Mouse (Mus musculus) olfactory bulb, adult 2 months (tissue): ENCODE measurements at regions not wholly inside any gene's neighbourhood (a gene's known extent, or its start where the extent isn't known, plus 50 kb on each side); places are given as distances from the start of the nearest gene placed in this dataset.

Source experiments
- H3K27ac ChIP-seq: fragments of 200-500 bp; 2 replicates; pipeline ENCODE4 v1.5.1; 2012; ENCODE audit warnings: low read depth, low read length; ENCODE audit not compliant: insufficient read depth
- H3K4me1 ChIP-seq: fragments of 200-500 bp; 2 replicates; pipeline ENCODE4 v1.6.1; 2012; ENCODE audit warnings: low read length; ENCODE audit not compliant: control insufficient read depth, insufficient read depth
- H3K4me3 ChIP-seq: fragments of 200-500 bp; 2 replicates; pipeline ENCODE4 v1.5.1; 2012; ENCODE audit warnings: mild to moderate bottlenecking, low read depth, low read length, moderate library complexity; ENCODE audit not compliant: insufficient read depth
- CTCF ChIP-seq: fragments of 200-500 bp; IDR thresholded peaks from 2 replicates; pipeline ENCODE4 v1.5.1; 2012; ENCODE audit warnings: low read depth, mild to moderate bottlenecking, low read length, moderate library complexity; ENCODE audit not compliant: insufficient read depth
- POLR2A ChIP-seq: fragments of 200-500 bp; IDR thresholded peaks from 2 replicates; pipeline ENCODE4 v1.6.1; 2012; ENCODE audit warnings: mild to moderate bottlenecking, low read depth, low read length, moderate library complexity; ENCODE audit not compliant: insufficient read depth
- WGBS: fragments of 180-500 bp; shearing (Covaris S2); methylation state at CpG from one replicate; pipeline ENCODE4 v1.1.7; 2018; 5-methylcytosine and 5-hydroxymethylcytosine counted together

DNA sequence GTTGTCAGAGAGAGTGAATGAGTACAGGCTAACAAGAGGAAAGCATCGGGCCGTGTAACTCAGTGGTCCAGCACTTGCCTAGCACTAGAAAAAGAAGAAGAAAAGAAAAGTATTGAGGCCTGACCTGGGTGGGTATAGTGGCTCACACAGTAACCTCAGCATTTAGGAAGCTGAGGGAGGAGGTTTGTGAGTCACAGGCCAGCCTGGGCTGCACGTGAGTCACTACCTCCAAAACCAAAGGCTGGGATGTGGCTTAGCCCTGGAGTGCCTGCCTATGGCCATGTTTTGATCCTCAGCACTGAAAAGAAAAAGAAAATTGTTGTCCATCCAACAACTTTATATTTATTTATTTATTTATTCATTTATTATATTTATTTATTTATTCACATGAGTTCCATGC lies 51.2 kb upstream of the Kcnk12 start:
- H3K4me1 ChIP-seq: peaks cover 39% of the 10 kb centered on the region
- no peak overlapping the region for H3K4me3 ChIP-seq
- 79% methylated on average over 3 of the region's 3 CpGs for WGBS
- TF ChIP-seq CTCF: no peak
- no peak for TF ChIP-seq POLR2A
- H3K27ac ChIP-seq: no peak overlapping the region
